Mouse (Mus musculus) small intestine, adult 2 months (tissue): ENCODE results near the gene Mctp1.

ENCODE experiments used
- CTCF ChIP-seq: fragments of 200-500 bp; IDR thresholded peaks from 2 replicates; pipeline ENCODE4 v1.5.1; 2012; ENCODE audit warnings: low read depth, mild to moderate bottlenecking, control low read depth, inconsistent platforms, low read length, moderate library complexity, mixed read lengths; ENCODE audit not compliant: insufficient replicate concordance, insufficient read length; ENCODE audit errors: extremely low read depth
- POLR2A ChIP-seq: fragments of 200-500 bp; IDR thresholded peaks from 2 replicates; pipeline ENCODE4 v1.6.1; 2012; ENCODE audit warnings: low read depth, mild to moderate bottlenecking, control low read depth, inconsistent platforms, low read length, moderate library complexity

DNA sequence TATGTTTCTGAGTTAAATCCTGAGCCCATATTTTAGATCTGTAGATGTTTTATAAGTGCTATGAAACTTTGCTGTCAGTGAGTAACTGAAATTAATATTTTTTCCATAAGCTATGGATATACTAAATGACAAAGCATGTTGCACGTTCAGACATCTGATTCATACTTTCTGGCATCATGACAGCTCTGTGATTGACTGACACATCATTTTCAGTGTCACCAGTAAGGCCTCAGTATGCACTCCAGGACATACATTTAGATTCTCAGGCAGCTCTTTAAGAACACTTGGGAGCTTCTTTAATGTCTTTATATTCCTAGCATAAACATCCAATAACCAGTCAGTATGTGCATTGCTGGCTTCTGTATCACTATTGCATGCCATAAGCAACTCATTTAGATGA lies 659.0 kb downstream of the Mctp1 start:
- TF ChIP-seq POLR2A = no peak
- TF ChIP-seq CTCF = no peak
